Mouse (Mus musculus) embryonic fibroblast, embryonic 13.5 days (primary cell): ENCODE measurements around the gene Zranb3. TPM values are rescaled to one million over a fixed set of nuclear protein-coding genes. Genes with fewer than 3 reads are reported as not detected.

Experiments
- H3K27ac ChIP-seq: 2 replicates; pipeline ENCODE4 v1.5.1; 2012; ENCODE audit warnings: low read length, control low read depth, inconsistent platforms; ENCODE audit not compliant: insufficient read depth
- H3K4me1 ChIP-seq: 2 replicates; pipeline ENCODE4 v1.6.1; 2011; ENCODE audit warnings: low read length; ENCODE audit not compliant: control insufficient read depth, insufficient read depth
- H3K4me3 ChIP-seq: 2 replicates; pipeline ENCODE4 v1.5.1; 2011; ENCODE audit warnings: mild to moderate bottlenecking, control low read depth, low read length; ENCODE audit not compliant: insufficient read depth
- CTCF ChIP-seq: IDR thresholded peaks from 2 replicates; pipeline ENCODE4 v1.5.1; 2011; ENCODE audit warnings: mild to moderate bottlenecking, control low read depth, low read length, moderate library complexity, borderline replicate concordance; ENCODE audit not compliant: insufficient read depth
- POLR2A ChIP-seq: IDR thresholded peaks from 2 replicates; pipeline ENCODE4 v1.6.1; 2011; ENCODE audit warnings: low read depth, mild to moderate bottlenecking, control low read depth, low read length, moderate library complexity
- polyA plus RNA-seq: library from polyadenylated mRNA; stranded (reverse); fragments of >200 nt; gene quantifications from 2 replicates; pipeline ENCODE4 v1.2.4, GENCODE M21; 2011; ENCODE audit warnings: low read depth; ENCODE audit not compliant: missing spikeins, insufficient read length

Zranb3 gene
- polyA plus RNA-seq, 1 experiment, result 10.9 TPM

DNA sequence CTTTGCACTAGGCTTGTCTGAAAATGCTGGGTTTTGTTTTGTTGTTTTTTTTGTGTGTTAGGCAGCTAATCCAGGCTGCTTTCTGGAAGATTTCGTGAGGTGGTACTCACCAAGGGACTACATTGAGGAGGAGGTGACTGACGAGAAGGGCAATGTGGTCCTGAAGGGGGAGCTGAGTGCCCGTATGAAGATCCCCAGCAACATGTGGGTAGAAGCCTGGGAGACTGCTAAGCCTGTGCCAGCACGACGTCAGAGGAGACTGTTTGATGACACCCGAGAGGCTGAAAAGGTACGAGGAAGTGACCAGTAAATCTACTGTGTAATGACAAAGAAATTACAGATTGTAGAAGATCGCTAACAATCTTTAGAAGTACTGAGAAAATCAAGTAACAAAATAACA lies 165.6 kb downstream of the Zranb3 start:
- TF ChIP-seq POLR2A, result no peak
- no peak for TF ChIP-seq CTCF
- H3K4me1 ChIP-seq, result no peaks in the 10 kb centered on the region
- no peak overlapping the region for H3K4me3 ChIP-seq
- H3K27ac ChIP-seq, result no peak overlapping the region

DNA sequence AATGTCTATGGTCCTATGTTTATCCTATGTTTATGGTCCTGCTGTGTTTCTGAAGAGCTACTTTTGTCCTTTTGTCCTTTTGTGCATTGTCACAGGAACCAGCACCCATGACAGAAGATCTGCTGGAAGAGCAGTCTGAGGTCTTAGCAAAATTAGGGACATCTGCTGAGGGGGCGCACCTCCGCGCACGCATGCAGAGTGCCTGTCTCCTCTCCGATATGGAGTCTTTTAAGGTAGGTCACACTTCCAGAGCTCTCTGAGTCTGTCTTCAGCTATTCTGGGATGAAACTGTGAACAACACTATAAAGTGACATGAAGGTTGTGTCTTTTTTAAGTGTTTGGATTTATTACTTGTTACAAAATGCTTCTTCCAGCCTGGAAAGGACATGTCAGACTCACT lies 168.5 kb downstream of the Zranb3 start:
- Histone ChIP-seq H3K27ac (no peak overlapping the region), H3K4me1 (no peaks in the 10 kb centered on the region), H3K4me3 (no peak overlapping the region)
- no peak for TF ChIP-seq CTCF
- TF ChIP-seq POLR2A, result no peak

DNA sequence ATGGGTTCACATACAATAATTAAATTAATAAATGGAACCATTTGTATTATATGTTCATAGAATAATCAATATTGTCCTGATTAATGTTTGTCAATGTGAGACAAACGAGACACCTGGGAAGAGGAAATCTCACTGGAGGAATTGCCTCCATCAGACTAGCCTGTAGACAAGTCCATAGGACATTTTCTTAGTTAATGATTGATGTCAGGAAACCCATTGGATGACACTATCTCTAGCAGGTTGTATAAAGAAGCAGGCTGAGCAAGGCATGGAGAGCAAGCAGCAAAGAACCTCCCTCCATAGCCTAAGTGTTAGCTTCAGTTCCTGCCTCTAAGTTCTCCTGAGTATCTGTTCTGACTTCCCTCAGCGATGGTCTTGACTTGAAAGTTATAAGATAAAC lies 169.4 kb downstream of the Zranb3 start:
- Histone ChIP-seq H3K4me3 (no peak overlapping the region), H3K27ac (no peak overlapping the region), H3K4me1 (no peaks in the 10 kb centered on the region)
- no peak for TF ChIP-seq POLR2A
- no peak for TF ChIP-seq CTCF

DNA sequence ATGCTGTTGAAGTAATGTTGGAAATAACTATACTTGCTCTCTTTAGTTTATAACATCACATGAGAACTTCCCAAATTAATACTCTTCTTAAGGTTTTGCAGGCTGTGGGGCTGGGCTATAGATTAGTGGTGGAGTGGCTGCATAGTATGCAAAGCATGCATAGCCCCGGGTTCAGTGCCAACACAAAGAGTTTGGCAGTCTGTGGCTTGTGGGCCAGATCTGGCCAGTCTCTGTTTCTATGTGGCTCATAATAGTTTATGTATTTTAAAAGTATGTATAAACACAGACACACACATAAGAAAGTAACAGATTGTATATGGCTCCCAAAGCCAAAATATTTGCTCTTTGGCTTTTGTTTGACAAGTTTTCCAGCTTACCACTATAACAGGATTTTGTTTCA lies 187.0 kb downstream of the Zranb3 start:
- H3K27ac ChIP-seq, result no peak overlapping the region
- TF ChIP-seq CTCF (no peak), POLR2A (no peak)
- H3K4me1 ChIP-seq, result no peaks in the 10 kb centered on the region
- H3K4me3 ChIP-seq, result no peak overlapping the region

DNA sequence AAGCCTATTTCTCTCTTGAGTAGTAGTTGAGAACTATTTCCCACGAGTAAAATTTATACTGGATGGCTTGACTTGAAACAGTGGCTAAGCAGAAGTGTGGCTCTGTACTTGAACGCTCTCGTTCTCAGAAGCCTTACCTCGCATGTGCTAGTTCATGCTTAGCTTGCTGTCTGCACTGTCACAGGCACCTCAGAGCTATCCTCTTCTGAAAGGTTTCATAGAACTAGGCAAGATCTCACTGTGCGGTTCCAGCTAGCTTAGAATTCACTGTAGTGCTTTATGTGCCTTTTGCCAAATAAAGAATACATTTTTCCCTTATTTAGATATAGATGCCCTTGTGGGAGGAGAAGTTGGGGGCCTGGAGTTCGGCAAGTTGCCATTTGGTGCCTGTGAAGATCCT lies 187.5 kb downstream of the Zranb3 start:
- H3K27ac ChIP-seq, result no peak overlapping the region; the same call in 1 of the 2 replicates
- H3K4me1 ChIP-seq, result no peaks in the 10 kb centered on the region
- TF ChIP-seq POLR2A (no peak), CTCF (no peak)
- H3K4me3 ChIP-seq, result no peak overlapping the region

DNA sequence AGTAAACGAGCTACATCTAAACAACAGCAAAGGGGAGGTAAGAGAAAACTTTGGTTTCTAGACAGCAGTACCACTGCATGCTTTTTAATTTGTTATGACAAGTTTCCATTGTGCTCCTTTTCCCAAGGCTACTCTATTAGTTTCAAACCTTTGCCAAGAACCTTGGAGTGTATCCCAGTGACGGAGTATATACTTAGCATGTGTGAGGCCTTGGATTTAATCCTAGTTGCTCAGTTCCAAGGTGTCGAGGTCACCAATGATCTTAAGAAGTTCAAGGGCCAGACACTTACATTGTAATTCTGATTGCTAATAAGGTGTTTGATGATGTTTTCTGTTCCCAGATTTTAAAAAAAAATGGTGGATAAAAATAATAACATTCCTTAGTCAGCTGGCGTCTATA lies 189.7 kb downstream of the Zranb3 start:
- Histone ChIP-seq H3K4me1 (no peaks in the 10 kb centered on the region), H3K27ac (no peak overlapping the region), H3K4me3 (no peak overlapping the region)
- TF ChIP-seq CTCF (no peak), POLR2A (no peak)

DNA sequence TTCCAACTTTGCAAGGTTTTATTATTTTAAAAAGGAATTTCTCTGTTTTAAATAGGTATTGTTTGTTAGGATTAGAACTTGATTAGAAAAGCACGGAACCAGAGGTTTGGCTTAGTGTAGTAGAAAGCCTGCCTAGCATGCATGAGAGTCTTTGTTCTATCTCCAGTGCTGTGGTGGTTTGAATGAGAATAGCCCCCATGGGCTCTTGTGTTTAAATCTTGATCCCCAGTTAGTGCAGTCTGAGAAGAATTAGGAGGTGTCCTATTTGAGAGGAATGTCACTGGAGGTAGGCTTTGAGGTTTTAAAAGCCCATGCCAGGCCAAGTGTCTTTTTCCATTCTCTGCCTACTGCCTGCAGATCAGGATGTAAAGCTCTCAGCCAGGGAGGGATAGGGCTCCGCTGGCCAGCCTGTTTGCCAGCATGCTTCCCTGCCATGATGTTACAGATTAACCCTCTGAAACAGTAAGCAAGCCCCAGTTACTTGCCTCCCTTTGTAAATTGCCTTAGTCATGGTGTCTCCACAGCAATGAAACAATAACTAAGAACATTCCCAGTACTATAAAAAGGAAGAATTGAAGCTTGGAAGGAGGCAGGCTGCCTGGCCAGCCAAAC lies 198.0 kb downstream of the Zranb3 start:
- Histone ChIP-seq H3K4me3 (no peak overlapping the region), H3K4me1 (no peaks in the 10 kb centered on the region), H3K27ac (no peak overlapping the region)
- no peak for TF ChIP-seq CTCF

Other genes starting within 250 kb of the Zranb3 start
- gene Map3k19, start 248.0 kb downstream of the Zranb3 start, polyA plus RNA-seq, result not detected in 2 replicates
- gene Rab3gap1, start 234.3 kb downstream of the Zranb3 start, polyA plus RNA-seq, result 35.4 and 38.4 TPM in 2 replicates
- gene R3hdm1, start 254 bp upstream of the Zranb3 start, polyA plus RNA-seq, result 70.3 and 97.9 TPM in 2 replicates
- gene Ubxn4, start 140.9 kb upstream of the Zranb3 start, polyA plus RNA-seq, result 89.2 and 89.6 TPM in 2 replicates
- 0.13 TPM in 1 of 2 replicates, not detected in the other for gene Lct, start 225.3 kb upstream of the Zranb3 start, polyA plus RNA-seq